Mouse (Mus musculus) liver, adult 10 weeks (tissue): Measurements from ENCODE around the gene Sptlc3. TPM values are rescaled to one million over a fixed set of nuclear protein-coding genes. Genes with fewer than 3 reads are reported as not detected.

ENCODE experiments used
- polyA plus RNA-seq: library from polyadenylated mRNA; stranded (reverse); fragments of 350-450 nt; fragmentation: Illumina TruSeq; extraction: RNeasy Lipid Tissue Mini Kit (QIAGEN cat#74804); gene quantifications from one replicate; pipeline ENCODE4 v1.2.3, GENCODE M21; 2014; ENCODE audit warnings: low read depth, low replicate concordance

Gene Sptlc3
- polyA plus RNA-seq, result not detected

DNA sequence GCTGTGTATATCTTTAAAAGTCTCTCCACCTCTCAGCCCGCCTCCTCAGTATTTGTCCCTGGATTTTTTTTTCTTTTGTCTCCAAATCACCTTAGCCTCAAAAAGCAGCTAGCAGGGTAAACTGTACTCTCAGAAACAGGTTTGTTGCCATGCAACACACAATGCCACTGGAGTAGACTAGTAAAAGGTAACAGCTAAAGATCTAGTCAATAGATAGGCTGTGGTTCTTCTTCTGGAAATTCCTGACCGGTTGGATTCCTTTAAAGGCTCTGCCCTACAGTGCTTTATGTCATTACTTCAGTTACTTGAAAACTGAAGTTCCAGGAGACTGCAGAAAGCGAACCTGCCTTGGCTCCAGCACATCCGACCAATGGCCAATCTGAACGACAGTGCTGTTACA, at the start of gene Sptlc3:
Sptlc3 (plus strand) TSS at position 78 of the 400 bp plus-strand sequence.

DNA sequence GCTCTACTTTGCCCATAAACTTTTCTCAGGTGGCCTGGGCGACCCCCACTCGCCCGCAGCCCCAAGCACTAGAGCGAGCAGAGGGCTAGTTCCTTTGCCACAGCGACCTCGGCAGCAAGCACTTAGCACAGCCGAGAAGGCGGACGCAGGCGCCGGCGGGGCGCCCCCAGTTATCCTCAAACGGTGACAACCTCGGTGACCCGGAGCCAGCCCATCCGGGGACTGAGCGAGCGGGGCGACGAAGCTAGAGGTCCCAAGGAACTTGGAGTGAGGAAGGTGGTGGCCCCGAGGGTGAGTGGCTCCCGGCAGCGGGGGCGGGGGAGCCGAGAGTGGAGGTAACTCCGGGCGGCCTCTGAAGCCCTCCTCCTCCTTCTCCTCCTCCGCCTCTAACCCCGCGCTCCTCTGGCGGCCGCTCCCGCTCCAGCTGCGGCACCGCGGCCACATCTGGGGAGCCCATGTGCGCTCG, 184.1 kb downstream of the Sptlc3 start, which contains the start of gene Ism1:
Ism1 (plus strand) TSS at position 370 of the 466 bp plus-strand sequence.

Other genes with a start within 250 kb of the Sptlc3 start
- gene Ism1, start 184.3 kb downstream of the Sptlc3 start, polyA plus RNA-seq, result 0.13 TPM